Mouse (Mus musculus) activated CD4-positive, CD25-positive, alpha-beta regulatory T cell, adult 4 months (primary cell): ENCODE results near the gene Eif5b. TPM values are rescaled to one million over a fixed set of nuclear protein-coding genes. Genes with fewer than 3 reads are reported as not detected.
A peak's percentile ranks its signal among the peaks of the same experiment; 100 is the strongest.
"Not testable (repeated sequence)": the region's sequence is repeated elsewhere in the genome, so short reads cannot be mapped to it uniquely, and the experiment has no call there.

Experiments used
- ATAC-seq: one replicate; pipeline ENCODE4 v1.8.0; 2017
- polyA plus RNA-seq, 2 experiments: library from polyadenylated mRNA; unstranded; fragments of 100-300 nt; shearing (Covaris generic); gene quantifications; one replicate each; pipeline ENCODE4 v1.2.1; 2017

The Eif5b gene
- 10 to 100 TPM; 30.0 to 31.4 TPM for polyA plus RNA-seq

- ATAC-seq = peak; percentile 51
Observed at GRCm38 (mm10) chr1:37997867-37998266, at the start of gene Eif5b, which contains the start of gene Txndc9. TSS of gene Eif5b (plus strand) at chr1:37998010. TSS of gene Txndc9 (minus strand) at chr1:37997893.

GRCm38 (mm10) chr1:37948906-37949305 lies 48.9 kb upstream of the Eif5b start:
- no peak for ATAC-seq

GRCm38 (mm10) chr1:37954786-37955185 lies 43.0 kb upstream of the Eif5b start:
- no peak for ATAC-seq

GRCm38 (mm10) chr1:37955251-37955650 lies 42.6 kb upstream of the Eif5b start:
- ATAC-seq = no peak

GRCm38 (mm10) chr1:37956690-37957431 lies 40.9 kb upstream of the Eif5b start:
- ATAC-seq = no peak

GRCm38 (mm10) chr1:37957659-37958058 lies 40.2 kb upstream of the Eif5b start, which contains the start of gene Lyg1:
TSS of gene Lyg1 (minus strand) at chr1:37957759.
- ATAC-seq = no peak

- no peak for ATAC-seq
Observed at GRCm38 (mm10) chr1:37958516-37958915, 39.3 kb upstream of the Eif5b start.

- no peak for ATAC-seq
Observed at GRCm38 (mm10) chr1:37959486-37959885, 38.3 kb upstream of the Eif5b start.

GRCm38 (mm10) chr1:37965571-37965970 lies 32.2 kb upstream of the Eif5b start:
- no peak for ATAC-seq

GRCm38 (mm10) chr1:37968746-37969145 lies 29.1 kb upstream of the Eif5b start:
- ATAC-seq = no peak

GRCm38 (mm10) chr1:37971520-37971919 lies 26.3 kb upstream of the Eif5b start:
- no peak for ATAC-seq

- ATAC-seq = not testable (repeated sequence)
Observed at GRCm38 (mm10) chr1:37976666-37977065, 21.1 kb upstream of the Eif5b start.

- no peak for ATAC-seq
Observed at GRCm38 (mm10) chr1:37977303-37977702, 20.5 kb upstream of the Eif5b start.

GRCm38 (mm10) chr1:37984326-37984725 lies 13.5 kb upstream of the Eif5b start:
- ATAC-seq = no peak

GRCm38 (mm10) chr1:37985764-37986323 lies 12.0 kb upstream of the Eif5b start:
- no peak for ATAC-seq

- ATAC-seq = no peak
Observed at GRCm38 (mm10) chr1:37987856-37988255, 10.0 kb upstream of the Eif5b start.

GRCm38 (mm10) chr1:37996226-37996625 lies 1.6 kb upstream of the Eif5b start:
- ATAC-seq = no peak

- ATAC-seq = peak; percentile 95
Observed at GRCm38 (mm10) chr1:37996877-37997484, 829 bp upstream of the Eif5b start.

- no peak for ATAC-seq
Observed at GRCm38 (mm10) chr1:37998371-37999199, 775 bp downstream of the Eif5b start.

- ATAC-seq = no peak
Observed at GRCm38 (mm10) chr1:37999552-37999951, 1.7 kb downstream of the Eif5b start.

- no peak for ATAC-seq
Observed at GRCm38 (mm10) chr1:38000844-38001243, 3.0 kb downstream of the Eif5b start.

GRCm38 (mm10) chr1:38001956-38002355 lies 4.1 kb downstream of the Eif5b start:
- ATAC-seq = no peak

GRCm38 (mm10) chr1:38003046-38003445 lies 5.2 kb downstream of the Eif5b start:
- ATAC-seq = no peak
